Mouse (Mus musculus) ovary, postnatal 10 days (tissue): ENCODE data around the gene Sis.

Experiments used
- DNase-seq: peaks from one replicate; pipeline ENCODE4 v3.0.0; 2022; ENCODE audit warnings: low spot score

The Sis gene

DNA sequence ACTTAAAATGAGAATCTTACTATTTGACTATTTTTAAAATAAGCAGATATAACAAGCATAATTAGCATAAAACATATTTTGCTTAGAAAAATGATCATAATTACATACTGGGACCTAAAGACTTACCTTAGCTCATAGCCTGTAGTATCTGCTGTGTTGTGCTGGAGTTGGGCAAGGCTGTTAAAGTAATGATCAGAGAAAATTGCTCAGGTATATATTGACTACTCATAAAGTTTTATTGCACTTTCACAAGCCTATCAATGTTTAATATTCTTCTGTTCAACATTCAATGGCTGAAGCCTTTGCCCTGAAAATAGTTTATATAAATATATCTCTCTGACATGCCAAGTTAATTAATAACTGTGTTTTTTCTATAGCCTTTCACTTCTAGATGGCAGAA, at the start of gene Sis:
Gene Sis, minus strand, starts transcription at position 189 of the 400 bp plus-strand sequence.
- DNase-seq, result no peak

DNA sequence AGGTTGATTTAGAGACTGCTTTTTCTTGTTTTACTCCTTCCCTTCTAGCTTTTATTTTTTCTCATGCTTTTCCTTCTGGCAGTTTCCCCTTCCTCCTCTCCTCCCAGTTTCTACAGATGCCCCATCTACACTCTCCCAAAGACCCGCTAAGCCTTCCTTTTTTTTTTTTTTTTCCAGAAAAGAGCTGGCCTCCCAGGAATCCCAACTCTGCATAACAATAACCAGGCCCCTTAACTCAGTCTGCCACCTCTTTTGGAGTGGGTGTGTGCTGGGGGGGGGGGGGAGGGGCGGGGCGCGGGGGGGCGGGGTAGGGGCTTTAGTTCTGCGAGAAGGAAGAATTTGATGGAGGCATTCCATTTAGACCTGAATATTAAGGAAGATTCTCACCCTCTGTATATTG, 38.4 kb upstream of the Sis start:
- no peak for DNase-seq

DNA sequence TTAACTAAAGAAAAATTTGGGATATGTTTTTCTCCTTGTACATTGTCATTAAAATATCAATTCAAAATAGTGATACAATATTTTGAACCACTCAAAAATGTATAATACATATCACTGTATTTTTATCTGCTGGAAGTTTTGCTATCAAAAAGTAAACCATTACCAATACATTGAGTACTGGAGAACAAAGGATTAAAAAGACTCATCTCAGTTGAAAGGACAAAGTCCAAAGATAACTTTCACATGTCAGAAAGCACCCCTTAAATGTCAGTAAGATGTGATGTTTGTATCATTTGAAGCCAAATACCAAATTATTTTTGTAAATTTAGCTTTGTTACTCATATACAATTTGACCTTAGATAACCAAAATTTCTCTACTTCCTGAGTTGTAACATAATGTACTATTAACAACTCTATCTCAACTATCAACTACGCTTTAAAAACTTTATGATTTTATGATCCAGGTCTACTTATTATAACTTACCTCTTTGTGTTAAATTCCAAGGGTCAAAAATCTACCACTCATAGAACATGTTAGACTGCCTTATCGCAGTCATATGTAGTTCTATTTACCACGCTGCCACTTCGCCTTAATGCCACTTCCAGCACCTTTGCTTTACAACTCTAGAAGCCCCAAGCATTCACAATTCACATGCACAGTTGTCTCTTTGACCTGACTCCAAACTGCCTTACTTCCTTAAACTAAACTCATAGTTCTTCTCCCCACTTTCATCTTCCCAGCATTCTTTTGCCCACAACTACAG, 35.5 kb upstream of the Sis start:
- DNase-seq, result no peak

DNA sequence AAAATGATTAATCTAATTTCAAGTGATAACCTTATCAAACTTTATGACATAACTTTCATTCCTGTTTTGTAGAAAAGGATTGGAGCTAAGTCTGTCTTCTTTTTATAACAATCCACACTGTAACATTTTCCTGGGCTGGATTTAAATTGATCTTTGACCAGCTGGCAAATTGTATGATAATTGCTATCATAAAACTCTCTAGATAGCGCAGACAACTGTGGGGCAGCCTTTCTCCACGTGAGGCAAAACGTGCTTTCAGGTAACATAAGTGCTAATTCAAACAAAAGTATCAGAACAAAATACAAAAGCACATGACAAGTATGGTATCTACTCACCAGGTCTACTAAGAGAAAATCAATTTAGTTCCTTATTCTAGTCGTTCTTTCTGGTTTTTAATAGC, 29.9 kb upstream of the Sis start:
- no peak for DNase-seq

DNA sequence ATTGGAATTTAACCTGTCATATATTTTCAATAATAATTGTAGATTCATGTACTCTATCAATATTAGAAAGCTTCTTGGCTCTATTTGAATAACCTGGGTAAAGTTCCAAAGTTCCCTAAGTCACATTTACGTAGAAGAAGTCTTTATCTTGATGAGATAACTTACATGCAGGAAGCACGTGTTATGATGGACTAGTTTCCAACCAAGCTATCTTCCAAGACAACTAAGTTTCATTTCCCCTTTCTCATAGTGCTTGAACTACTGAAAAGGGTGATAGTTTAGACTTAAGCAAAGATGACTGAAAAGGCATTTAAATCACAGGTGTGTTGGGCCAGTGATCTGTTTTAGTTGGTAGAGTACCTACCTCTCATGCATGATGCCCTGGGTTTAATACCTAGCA, 23.3 kb upstream of the Sis start:
- no peak for DNase-seq

DNA sequence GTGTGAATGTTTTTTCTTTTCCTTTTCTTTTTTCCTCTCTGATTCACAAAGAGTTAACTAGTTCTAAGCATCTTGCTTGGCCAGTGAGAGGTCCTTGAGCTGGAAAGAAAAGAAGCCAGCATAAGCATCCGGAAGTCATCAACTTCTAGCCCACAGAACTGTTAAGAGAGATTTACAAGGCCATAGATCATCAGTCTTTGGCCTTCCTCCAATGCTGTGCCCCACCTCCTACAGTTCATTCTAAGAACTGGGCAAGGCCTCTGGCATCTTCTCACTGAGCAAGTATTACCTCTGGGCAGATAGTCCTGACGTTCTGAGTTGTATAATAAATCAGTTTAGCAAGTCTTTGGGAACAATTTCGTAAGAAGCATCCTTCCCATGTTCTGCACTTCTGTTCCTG, 8.9 kb upstream of the Sis start:
- no peak for DNase-seq

DNA sequence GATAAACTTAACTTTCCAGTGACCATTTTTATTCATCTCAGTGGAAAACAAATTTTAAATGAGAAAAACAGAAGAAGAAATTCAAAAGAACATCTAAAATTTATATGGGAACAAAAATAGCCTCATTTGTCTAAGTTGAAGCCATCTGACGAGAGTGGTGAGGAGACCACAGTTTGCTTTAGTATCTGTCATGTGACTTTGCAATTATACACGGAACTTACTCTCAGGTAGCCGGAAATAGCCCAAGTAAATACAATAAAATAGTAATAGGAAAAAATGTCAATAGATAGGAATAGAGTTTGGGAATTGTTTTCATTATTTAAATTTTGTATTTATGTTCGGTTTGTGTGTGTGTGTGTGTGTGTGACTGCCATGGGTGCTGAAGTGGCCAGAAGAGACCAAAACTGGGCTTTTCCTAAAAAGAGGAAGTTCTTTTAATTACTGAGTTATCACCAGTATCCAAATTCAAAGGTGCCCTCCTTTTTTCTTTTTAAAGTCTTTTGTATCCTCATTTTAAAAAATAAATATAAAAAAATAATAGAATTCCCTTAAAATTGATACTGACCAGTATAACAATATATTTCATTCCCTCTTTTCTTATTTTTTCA, 48.6 kb downstream of the Sis start:
- DNase-seq, result no peak

DNA sequence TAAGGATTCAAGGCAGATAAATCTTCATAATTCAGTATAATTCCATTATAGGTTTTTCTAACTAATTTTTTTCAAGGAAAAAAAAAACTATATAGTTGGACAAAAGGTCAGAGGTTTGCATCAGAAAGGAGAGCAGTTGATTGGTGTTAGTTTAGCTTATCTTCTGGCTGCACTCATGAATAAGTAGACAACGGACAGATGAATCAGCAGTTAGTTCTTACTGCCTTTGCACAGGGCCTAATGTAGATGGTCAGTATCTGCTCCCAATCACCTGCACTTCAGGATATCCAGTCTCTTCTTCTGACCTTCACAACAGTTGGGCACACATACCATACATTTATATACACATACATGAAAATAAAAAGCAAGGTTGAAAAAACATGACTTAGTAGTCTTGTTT, 85.2 kb downstream of the Sis start:
- DNase-seq, result no peak

DNA sequence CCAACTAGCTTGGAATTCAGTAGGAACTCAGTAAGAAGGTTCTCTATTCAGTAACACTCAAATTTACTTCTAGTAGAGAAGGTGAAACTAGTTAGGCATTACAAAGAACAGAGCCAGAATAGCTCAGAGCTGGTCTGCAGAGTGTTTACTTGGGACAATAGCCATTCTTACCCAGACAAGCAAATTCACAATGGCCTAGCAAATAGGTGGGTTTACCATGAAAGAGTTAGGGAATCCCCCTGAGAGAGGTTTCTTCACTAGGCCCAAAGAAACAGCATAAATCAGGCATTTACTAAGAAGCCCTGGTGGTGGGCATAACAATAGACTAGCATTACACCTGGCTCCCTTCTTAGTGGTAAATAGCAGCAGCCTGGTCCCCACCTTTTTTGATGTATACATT, 99.5 kb downstream of the Sis start:
- DNase-seq, result no peak

DNA sequence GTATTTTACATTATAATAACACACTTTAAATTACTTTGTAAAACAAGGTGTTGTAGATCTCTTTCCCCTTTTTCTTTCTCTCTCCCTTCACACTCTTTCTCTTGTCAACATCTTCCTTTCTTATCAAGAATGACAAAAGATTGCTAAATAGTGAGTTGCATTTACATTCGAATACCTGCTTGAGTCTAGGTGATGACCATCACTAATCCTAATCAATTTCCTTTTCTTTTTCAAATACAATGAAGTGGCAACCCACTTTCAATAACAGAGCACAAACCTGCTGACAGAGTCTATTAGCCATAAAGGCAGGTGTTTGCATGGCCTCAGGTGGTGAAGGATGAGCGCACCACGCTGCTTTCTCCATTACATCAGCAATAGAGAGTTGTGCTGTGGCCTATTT, 108.9 kb downstream of the Sis start:
- no peak for DNase-seq

DNA sequence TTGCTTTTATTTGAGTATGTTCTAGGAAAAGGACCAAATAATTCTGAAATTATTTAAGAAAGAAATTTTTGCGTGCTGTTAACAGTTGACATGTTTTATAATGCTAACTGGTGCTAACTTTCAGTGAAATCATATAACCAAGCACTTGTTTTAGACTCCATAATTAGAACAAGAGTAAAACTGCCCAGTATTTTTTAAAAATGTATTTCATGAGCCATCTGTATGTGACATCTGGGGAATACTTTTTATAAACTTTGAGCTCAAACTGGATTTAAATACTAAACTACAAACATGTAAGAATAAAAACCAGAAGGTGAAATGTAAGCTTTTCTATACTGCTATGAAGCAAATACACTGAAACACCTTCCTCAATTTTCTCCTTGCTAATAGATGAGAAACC, 112.3 kb downstream of the Sis start:
- DNase-seq, result no peak

DNA sequence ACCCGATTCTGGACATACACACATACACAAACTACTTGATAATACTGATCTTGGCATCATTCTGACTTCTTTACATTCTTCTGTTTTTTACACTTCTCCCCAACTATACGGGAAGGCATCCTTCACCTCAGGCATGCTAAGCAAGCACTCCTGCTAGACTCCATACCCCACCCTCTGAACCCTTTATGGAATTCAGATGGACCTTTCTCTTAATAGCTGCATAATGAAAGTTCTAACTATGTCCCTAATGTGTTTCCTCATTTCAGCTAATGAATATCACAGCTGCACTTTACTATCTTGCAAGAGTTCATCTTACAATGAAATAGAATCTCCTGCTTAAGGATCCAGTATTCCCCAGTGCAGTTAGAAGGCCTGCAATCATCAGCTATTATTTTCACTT, 127.0 kb downstream of the Sis start:
- DNase-seq, result no peak
